In the genomic region with DNA sequence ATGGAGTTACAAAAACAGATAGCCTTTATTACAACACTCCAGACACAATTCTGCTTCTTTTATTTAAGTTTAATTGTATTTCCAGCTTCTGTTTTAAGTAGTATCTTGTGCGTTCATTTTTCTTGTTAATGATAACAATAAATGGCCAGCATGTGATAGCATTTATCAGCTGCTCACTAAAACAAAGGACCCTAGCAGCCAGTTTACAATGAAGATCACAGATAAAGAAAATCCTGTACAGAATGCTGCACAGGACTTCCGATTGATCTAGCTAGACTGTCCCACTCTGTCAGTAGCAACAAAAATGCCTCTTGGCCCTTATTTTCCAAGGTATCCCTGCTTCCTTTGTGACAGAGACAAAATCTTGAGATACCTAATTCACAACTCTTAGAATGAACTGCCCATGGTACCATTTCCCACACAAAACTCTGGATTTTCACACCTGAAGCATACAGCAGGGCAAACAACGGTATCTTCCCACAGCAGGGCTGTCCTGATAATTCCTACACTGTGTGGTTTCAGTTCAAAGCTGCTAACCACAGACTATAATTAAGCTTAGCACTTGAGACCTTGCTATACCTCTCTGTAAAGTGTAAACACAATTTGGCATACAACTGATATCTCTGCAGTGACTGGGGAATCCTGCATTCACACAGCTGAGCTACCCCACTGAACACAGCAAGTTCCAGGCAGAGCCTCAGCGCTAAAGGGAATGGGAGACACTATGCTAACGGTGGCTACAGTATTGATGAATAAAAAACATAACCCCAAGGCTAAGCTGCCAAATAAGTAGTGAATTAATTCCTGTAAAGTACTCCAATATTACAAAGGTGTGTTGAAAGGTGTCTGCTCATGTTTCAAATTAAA, we compare ENCODE assay signal across 15 mouse cellular contexts.
A peak's percentile ranks its signal among the peaks of the same experiment; 100 is the strongest.
DNase-seq lines count a peak whose midpoint lies in the region; ATAC-seq lines count a peak whose summit lies in the region.
"Had no signal": no experiment of that assay in that cellular context is flagged by ENCODE, and none has a peak within 500 bp of the region (broad histone marks: within the 10 kb centered on the region; RNA-seq: fewer than 3 reads in every experiment).

No protein-coding gene starts in this region.

- peaks cover 17% of the 10 kb centered on the region for H3K4me1 ChIP-seq in forebrain, embryonic 12.5 days
- H3K4me1 ChIP-seq in limb, embryonic 12.5 days (replicated peaks) = peaks cover 10% of the 10 kb centered on the region; the same call in 1 of the 2 replicates
- peaks cover 17% of the 10 kb centered on the region for H3K4me1 ChIP-seq in midbrain, embryonic 13.5 days (replicated peaks)
- H3K4me1 ChIP-seq in intestine, embryonic 16.5 days (ENCODE audit: control insufficient read depth, insufficient read depth, low read length) = no peaks in the 10 kb centered on the region
- H3K4me1 ChIP-seq: embryonic facial prominence, embryonic 15.5 days; kidney, embryonic 15.5 days had no signal

- H3K4me2 ChIP-seq in forebrain, embryonic 12.5 days = 0 out of 2 replicates have a peak overlapping the region, but pooled peaks have one; percentile 4
- H3K4me2 ChIP-seq in limb, embryonic 12.5 days = peak overlapping the region; percentile 8; the same call in 1 of the 2 replicates
- H3K4me2 ChIP-seq in midbrain, embryonic 13.5 days (replicated peaks) = no peak overlapping the region
- H3K4me2 ChIP-seq in intestine, embryonic 16.5 days (ENCODE audit: low read depth, low read length) = no peak overlapping the region
- H3K4me2 ChIP-seq: embryonic facial prominence, embryonic 15.5 days; heart, embryonic 12.5 days; kidney, embryonic 15.5 days had no signal

- WGBS in forebrain, embryonic 12.5 days = 29% methylated on average over 5 of the region's 5 CpGs
- 41% methylated on average over 5 of the region's 5 CpGs for WGBS in limb, embryonic 12.5 days
- WGBS in midbrain, embryonic 13.5 days = 24% methylated on average over 5 of the region's 5 CpGs
- 64% methylated on average over 5 of the region's 5 CpGs for WGBS in intestine, embryonic 16.5 days

- H3K4me3 ChIP-seq in forebrain, embryonic 12.5 days (replicated peaks) = no peak overlapping the region
- no peak overlapping the region for H3K4me3 ChIP-seq in limb, embryonic 12.5 days (replicated peaks)
- H3K4me3 ChIP-seq in midbrain, embryonic 13.5 days (replicated peaks) = no peak overlapping the region
- H3K4me3 ChIP-seq in intestine, embryonic 16.5 days (ENCODE audit: low read length) = no peak overlapping the region
- H3K4me3 ChIP-seq: embryonic facial prominence, embryonic 15.5 days; heart, embryonic 12.5 days; kidney, embryonic 15.5 days had no signal

- H3K9me3 ChIP-seq in forebrain, embryonic 12.5 days = no peaks in the 10 kb centered on the region
- H3K9me3 ChIP-seq in limb, embryonic 12.5 days = no peaks in the 10 kb centered on the region
- no peaks in the 10 kb centered on the region for H3K9me3 ChIP-seq in midbrain, embryonic 13.5 days
- H3K9me3 ChIP-seq in intestine, embryonic 16.5 days (ENCODE audit: control insufficient read depth, low read length) = no peaks in the 10 kb centered on the region
- H3K9me3 ChIP-seq: embryonic facial prominence, embryonic 15.5 days; heart, embryonic 12.5 days; kidney, embryonic 15.5 days had no signal

- H3K27ac ChIP-seq in forebrain, embryonic 12.5 days = 0 out of 2 replicates have a peak overlapping the region, but pooled peaks have one; percentile 21
- H3K27ac ChIP-seq in limb, embryonic 12.5 days = no peak overlapping the region
- 0 out of 2 replicates have a peak overlapping the region, but pooled peaks have one; percentile 11 for H3K27ac ChIP-seq in midbrain, embryonic 13.5 days
- H3K27ac ChIP-seq in intestine, embryonic 16.5 days (ENCODE audit: low read length) = no peak overlapping the region
- H3K27ac ChIP-seq: embryonic facial prominence, embryonic 15.5 days; kidney, embryonic 15.5 days; stomach, postnatal 0 days had no signal

- no peaks in the 10 kb centered on the region for H3K27me3 ChIP-seq in forebrain, embryonic 12.5 days
- H3K27me3 ChIP-seq in limb, embryonic 12.5 days = peaks cover 14% of the 10 kb centered on the region; the same call in 1 of the 2 replicates
- no peaks in the 10 kb centered on the region for H3K27me3 ChIP-seq in midbrain, embryonic 13.5 days
- no peaks in the 10 kb centered on the region for H3K27me3 ChIP-seq in intestine, embryonic 16.5 days (replicated peaks; ENCODE audit: control insufficient read depth, insufficient read depth, low read length)
- H3K27me3 ChIP-seq: heart, embryonic 12.5 days; kidney, embryonic 15.5 days; Patski had no signal

- H3K9ac ChIP-seq in forebrain, embryonic 12.5 days = no peak overlapping the region
- H3K9ac ChIP-seq in limb, embryonic 12.5 days (replicated peaks) = no peak overlapping the region
- no peak overlapping the region for H3K9ac ChIP-seq in midbrain, embryonic 13.5 days (replicated peaks)
- H3K9ac ChIP-seq in intestine, embryonic 16.5 days (ENCODE audit: low read depth, low read length) = no peak overlapping the region
- H3K9ac ChIP-seq: embryonic facial prominence, embryonic 15.5 days; heart, embryonic 12.5 days; kidney, embryonic 15.5 days had no signal

- no peaks in the 10 kb centered on the region for H3K36me3 ChIP-seq in forebrain, embryonic 12.5 days (replicated peaks)
- H3K36me3 ChIP-seq in limb, embryonic 12.5 days = no peaks in the 10 kb centered on the region
- no peaks in the 10 kb centered on the region for H3K36me3 ChIP-seq in midbrain, embryonic 13.5 days
- H3K36me3 ChIP-seq in intestine, embryonic 16.5 days (ENCODE audit: control insufficient read depth, insufficient read depth, low read length) = no peaks in the 10 kb centered on the region
- H3K36me3 ChIP-seq: embryonic facial prominence, embryonic 15.5 days; heart, embryonic 12.5 days; kidney, embryonic 15.5 days had no signal

- no peak for DNase-seq in ovary, postnatal 10 days (ENCODE audit: low spot score)
- DNase-seq: cerebellum, adult 9-10 months; left cerebral cortex, postnatal 4 days; lung, postnatal 10 days had no signal

- peak; percentile 83 for ATAC-seq in common myeloid progenitor, adult 5-6 weeks (replicated peaks; ENCODE audit: low read depth, poor library complexity, severe bottlenecking)
- ATAC-seq in forebrain, embryonic 12.5 days (ENCODE audit: low FRiP score) = peak; percentile 61; the same call in 1 of the 2 replicates
- no peak for ATAC-seq in limb, embryonic 12.5 days (ENCODE audit: insufficient number of reproducible peaks, insufficient read depth, low FRiP score, low TSS enrichment, low read depth)
- ATAC-seq in midbrain, embryonic 13.5 days = peak; percentile 70; the same call in 1 of the 2 replicates
- ATAC-seq in granulocyte monocyte progenitor cell, adult 5-6 weeks (replicated peaks; ENCODE audit: poor library complexity, severe bottlenecking) = no peak
- no peak for ATAC-seq in intestine, embryonic 16.5 days
- ATAC-seq: Patski had no signal

Comparison
In these comparisons a context has a peak if more than half of its experiments do, and no peak if none do; other contexts are left out.
1. ATAC-seq: peak in common myeloid progenitor, adult 5-6 weeks (single experiment), forebrain, embryonic 12.5 days (single experiment) and midbrain, embryonic 13.5 days (single experiment); none in limb, embryonic 12.5 days (single experiment), granulocyte monocyte progenitor cell, adult 5-6 weeks (single experiment) and intestine, embryonic 16.5 days (single experiment).
2. H3K27ac ChIP-seq: peak in forebrain, embryonic 12.5 days (single experiment) and midbrain, embryonic 13.5 days (single experiment); none in limb, embryonic 12.5 days (single experiment) and intestine, embryonic 16.5 days (single experiment).
3. H3K4me2 ChIP-seq: peak in forebrain, embryonic 12.5 days (single experiment) and limb, embryonic 12.5 days (single experiment); none in midbrain, embryonic 13.5 days (single experiment) and intestine, embryonic 16.5 days (single experiment).